Mouse (Mus musculus) lung, postnatal 0 days (tissue): ENCODE measurements around the gene Arhgap10.

ENCODE experiments used
- CTCF ChIP-seq: IDR thresholded peaks from 2 replicates; pipeline ENCODE4 v1.5.1; 2016; ENCODE audit warnings: antibody characterized with exemption, mild to moderate bottlenecking
- EP300 ChIP-seq: IDR thresholded peaks from 2 replicates; pipeline ENCODE4 v1.6.1; 2016; ENCODE audit warnings: antibody characterized with exemption, mild to moderate bottlenecking, control low read depth

- no peak for TF ChIP-seq EP300
- no peak for TF ChIP-seq CTCF
Measured at GRCm38 (mm10) chr8:77473373-77473772, 44.4 kb downstream of the Arhgap10 start.
